Mouse (Mus musculus) adrenal gland, postnatal 36 days (tissue): Measurements from ENCODE around the gene Arl15. TPM values are rescaled to one million over a fixed set of nuclear protein-coding genes. Genes with fewer than 3 reads are reported as not detected.
A peak's percentile ranks its signal among the peaks of the same experiment; 100 is the strongest.

Experiments used
- DNase-seq, 2 experiments: peaks; one replicate each; pipeline ENCODE4 v3.0.0; 2021; ENCODE audit warnings: mixed read lengths in 1 of 2
- total RNA-seq, 2 experiments: library from RNA; stranded (reverse); gene quantifications; 2 replicates each; pipeline ENCODE4 v1.2.3; 2021

The Arl15 gene
- total RNA-seq, 2 experiments from 2014 or later = 31.0 to 33.2 TPM

DNA sequence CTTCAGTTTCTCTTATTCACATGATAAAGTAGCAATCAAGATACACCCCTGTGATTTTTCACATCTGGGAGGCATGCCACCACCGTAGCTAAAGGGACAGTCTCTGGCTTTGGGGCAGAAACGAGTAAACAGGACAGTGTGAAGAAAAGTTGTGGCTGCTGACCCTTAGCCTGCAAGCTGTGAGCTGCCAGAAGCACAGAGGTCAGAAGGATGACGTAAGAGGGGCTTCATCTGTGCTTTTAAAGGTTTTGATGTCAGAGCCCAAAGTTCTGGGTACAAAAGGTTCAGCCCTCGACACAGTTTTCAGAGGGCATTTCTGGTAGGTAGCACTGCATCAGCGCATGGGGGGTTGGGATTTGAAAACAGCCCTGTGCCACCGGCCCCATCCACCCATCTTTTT, 266.0 kb downstream of the Arl15 start:
- DNase-seq = no peak

DNA sequence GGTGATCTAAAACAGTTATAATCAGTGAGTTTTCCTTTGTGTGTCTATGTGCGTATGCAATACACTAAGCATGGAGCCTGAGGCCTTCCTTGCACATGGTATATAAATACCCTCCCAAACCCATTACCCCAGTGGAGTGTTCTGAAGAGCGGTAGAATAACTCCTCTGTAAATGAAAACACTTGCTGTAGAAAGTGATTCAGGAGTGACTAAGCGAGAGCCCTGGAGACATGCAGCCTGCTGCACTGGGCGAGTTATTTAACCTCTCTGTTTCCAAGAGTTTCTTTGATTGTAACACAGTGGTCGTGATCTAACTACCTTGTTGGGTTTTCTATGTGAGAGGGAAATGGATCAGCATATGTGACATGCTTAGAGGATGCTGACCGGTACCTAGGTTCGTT, 266.9 kb downstream of the Arl15 start:
- no peak for DNase-seq

DNA sequence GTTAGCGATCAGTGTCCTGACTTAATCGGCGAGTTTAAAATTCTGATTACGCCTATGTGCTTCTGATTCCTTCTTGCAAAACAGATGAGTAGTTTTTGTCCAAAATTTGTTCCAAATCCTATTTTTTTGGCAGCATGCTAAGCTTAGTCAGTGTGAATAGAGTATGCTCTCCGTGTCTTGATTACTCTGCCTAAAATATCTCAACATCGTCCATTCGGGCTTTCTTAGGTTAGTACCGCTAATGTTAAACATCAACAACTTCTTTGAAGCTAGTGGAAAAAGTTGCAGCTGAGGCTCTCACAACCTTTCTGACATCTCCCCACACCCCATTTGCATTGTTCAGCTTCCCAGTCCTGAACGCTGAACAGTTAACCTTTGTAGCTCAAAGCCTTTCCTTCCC, 269.8 kb downstream of the Arl15 start:
- no peak for DNase-seq

DNA sequence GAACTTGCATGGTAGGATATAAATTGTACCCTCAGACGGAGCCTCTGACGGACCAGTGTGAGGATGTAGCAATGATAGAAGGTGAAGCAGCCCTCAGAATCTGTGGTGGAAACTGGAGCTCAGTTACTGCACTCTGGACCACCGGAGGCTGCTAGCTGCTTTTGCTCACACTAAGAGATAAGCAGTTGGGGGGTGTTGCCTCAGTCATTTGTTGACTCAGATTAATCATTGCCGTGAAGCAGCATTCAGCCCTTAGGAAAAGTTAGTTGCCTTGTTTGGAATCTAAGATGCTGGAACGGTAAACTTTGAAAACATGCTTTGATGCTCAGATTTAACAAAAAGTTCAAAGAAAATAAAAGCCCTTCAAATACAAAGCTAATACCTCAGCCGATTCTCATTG, 270.7 kb downstream of the Arl15 start:
- no peak for DNase-seq

DNA sequence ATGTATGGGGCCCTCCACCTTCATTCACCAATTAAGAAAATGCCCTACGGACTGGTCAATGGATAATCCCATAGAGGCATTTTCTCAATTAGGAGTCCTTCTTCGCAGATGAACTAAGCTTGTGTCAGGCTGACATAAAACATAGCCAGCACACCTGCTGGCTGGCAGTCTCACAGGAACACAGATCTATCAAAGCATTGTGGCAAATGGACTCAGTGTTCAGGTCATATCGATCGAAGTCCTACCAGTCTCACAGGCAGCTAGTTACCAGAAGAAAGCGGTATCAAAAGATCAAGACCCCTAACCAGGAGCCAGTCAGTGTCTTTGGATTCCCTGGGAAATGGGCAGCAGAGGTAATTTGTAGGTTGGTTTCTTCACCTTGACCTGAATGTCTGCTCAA, 274.1 kb downstream of the Arl15 start:
- DNase-seq = no peak

DNA sequence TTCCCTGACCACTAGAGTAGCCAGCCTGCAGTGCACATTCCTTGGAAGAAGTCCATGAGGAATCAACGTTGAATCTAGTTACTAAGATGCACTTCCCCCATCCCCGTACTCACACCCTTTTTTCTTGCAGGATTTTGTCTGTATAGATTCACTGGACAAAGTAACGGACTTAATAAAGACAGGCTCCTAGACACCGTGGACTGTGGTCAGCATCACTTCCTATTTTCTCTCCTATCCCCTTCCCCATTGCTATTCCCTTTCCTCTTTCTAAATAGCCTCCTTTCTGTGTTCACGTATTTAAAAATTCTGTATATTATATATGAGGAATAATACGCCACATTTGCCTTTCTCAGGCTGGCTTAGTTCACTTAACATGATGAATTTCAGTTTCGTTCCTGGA, 277.1 kb downstream of the Arl15 start:
- no peak for DNase-seq

DNA sequence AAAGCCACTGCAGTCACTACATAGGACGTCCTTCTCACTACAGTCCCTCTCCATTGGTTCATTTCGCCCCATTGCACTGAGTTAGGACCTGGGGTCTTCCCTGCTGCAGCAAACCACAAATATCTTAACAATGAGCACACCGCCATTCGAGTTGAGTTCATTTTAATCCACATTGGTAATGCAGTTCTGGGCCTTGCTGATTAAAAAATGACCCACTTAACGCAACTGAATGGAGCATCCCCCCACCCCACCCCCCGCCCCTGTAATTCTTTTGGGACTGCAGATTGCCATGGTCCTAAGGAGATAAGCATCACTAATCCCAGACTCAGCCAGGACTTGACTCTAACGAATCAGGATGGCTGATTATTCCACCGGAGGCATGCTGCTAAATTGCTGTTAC, 280.2 kb downstream of the Arl15 start:
- no peak for DNase-seq

DNA sequence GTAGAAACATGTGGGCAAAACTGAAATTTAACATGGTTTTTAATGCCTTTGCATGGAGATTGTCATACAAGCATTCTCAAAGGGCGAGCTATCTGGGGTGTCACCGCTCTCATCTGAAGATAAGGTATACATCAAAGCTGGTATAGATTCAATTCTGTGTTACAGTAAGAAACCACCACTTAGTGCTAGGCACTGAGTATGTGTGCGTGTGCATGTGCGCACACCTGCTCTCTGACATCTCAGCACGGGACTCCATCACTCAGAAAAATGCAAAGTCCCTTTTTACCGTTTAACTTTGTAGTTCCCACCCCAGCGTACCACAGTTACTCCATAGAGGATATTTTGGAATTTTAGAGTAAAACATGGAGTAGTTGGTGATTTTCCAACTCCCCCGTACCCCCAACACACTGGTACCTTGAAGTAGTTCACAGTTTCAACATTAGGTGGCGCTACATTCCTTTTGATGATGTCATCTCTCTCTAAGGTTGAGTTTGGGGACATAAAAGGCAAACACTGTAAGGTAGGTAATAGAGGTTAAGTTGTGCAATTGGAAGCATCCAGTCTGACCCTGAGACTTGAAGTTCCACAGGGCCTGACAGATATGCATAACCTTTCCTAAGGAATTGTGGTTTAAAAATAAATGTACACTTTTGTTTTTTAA, 281.5 kb downstream of the Arl15 start:
- DNase-seq = peak in 1 of 2 experiments; percentile 38

DNA sequence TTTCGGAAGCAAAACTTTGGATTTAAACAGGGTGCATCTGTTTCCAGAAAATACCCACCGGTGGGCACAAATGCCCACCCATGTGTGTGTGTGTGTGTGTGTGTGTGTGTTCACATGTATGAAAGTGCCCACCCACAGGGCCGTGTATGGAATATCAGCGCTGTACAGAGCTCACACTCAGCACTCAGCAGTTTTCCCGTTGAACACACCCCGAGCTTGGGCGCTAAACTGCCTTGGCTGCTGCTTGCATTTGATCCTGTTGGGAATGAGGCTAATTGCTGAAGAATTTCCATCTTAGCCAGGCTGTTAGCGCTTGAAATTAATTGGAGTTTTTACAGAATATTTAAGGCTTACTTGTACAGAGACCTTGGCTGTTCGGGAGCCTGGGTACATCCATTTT, 282.9 kb downstream of the Arl15 start:
- no peak for DNase-seq

DNA sequence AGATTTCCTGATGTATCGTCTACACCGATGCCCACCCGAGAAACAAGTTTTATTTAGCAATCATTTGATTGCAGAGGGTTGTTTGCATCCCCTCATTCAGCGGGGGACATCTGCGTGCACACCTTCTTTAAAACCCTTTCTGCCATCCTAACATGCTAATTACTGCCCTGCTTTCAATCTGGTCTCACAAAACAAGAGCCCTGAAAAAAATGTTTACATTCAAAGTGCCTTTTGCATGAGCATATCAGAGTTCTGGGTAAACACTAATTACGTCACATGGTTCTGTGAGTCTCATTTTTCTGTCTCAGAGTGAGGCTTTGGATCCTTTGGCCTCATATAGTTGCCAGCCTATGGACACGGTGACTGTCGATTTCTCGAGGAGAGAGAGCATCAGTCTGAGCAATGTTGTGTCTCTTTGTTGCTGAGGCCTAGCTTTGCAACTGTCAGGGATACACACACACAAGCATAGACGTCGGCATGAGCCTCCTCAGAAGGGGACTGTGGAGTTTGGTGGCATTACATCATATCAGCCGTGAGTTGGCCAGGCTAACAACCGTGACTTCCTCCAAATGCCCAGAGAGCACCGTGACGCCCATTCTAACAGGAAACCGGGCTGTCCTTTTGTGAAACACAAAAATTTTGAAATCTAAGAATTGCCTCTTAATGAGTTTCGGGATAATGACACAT, 283.4 kb downstream of the Arl15 start:
- DNase-seq = no peak

DNA sequence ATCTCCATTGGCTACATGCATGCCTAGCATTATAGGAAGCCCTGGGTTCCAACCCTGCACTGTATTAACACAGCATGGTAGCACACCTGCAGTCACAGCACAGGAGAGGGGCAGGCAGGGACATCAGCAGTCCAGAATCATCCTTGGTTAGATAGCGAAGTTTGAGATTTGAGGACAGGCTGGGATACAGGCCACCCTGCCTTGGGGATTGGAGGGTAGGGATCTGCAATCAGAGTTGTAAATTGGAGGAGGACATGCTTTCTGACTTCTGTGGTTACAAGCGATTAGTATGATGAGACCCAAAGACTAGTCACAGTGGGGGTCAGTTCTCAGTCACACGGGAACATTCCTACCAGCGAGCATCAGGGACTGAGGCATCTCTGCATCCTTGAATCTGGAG, 284.5 kb downstream of the Arl15 start:
- no peak for DNase-seq

DNA sequence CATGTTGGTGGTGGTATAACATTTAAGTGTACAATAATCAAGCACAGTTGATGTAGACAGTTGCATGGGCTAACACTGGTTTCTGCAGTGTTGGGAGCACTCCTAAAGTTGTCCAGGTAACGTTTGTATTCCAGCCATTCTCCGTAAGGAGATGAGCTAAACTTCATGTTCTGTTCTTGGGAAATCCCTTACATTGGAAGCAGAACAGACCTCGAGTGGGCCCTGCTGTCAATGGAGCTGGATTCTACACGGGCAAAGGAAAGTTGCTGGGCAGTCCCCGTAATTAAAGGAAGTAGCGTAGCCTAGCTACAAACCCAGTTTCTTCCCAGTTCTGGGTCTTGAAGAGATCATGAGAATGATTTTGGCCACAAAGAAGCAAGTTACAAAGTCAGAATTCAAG, 285.4 kb downstream of the Arl15 start:
- no peak for DNase-seq

DNA sequence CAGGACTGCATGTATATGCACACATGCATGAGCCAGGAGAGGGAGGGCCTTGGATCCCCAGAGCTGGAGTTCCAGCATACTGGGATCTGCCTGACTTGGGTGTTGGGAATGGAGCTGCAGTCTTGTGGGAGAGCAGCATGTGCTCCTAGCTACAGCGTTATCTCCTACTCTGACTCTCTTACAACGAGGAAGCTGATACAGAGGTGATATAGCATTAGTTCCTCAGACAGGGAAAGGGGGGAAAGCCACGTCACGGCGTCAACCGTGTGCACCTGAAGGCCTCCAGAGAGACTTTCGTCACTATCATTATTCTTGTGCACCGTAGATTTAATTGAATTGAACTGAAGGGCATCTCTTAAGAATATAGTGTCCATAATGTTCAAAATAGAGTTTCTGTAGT, 286.2 kb downstream of the Arl15 start:
- DNase-seq = no peak

DNA sequence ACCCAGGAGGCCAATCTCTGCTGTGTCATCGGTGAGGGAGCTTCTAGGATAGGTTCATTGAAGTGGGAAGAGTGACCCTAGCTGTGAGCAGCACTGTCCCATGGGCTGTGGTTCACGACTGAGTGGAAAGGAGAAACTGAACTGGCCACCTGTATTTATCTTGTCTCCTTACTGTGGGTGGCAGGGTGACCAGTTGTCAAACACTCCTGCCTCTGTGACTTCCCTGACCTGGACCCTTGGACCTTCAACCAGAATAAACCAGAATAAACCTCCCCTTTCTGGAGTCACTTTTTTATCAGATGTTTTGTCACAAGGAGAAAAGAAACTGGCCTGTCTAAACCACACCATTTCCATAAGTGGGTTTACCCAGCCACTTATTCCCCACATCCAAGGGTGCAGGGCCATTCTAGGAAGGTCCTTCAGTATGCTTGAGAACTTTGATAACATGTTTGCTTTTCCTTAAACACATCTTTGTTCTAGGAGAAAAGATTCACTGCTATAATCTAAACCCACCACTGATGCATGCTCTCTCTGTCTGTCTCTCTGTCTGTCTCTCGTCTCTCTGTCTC, 289.3 kb downstream of the Arl15 start:
- no peak for DNase-seq

DNA sequence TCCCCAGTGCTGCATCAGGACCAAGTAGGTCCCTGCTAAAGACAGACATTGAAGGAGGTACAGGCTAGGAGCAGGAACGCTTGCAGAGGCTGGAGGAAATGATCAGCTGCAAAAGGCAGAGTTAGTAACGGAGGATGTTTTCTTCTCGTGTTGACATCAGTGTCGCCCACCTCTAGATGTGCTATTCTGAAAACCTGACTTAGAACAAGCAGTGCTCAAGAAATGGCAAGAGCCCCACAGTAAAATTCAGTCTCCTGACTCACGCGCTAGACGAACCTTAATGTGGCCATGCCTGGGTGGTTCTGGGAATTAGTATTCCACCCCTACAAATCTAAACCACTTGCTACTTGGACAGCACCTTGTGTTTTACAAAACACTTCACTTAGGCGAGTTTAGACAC, 291.1 kb downstream of the Arl15 start:
- no peak for DNase-seq

DNA sequence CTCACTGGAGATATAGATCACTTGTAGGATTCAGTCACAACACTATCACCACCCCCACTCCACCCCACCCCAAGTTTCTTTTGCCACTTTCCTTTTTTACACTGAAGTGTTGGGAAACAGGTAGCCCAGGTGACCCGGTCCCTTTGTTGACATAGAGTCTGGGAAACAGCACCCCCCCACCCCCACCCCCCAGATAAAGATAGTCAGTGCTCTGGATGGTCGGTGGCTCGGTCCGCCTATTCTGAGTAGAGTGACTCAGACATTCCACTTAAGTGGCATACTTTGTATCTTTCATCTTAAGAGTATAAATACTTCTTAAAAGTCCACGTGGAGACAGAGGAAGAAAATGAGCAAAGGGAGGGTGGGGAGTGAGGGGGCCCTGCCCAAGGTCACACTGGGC, 292.0 kb downstream of the Arl15 start:
- no peak for DNase-seq

DNA sequence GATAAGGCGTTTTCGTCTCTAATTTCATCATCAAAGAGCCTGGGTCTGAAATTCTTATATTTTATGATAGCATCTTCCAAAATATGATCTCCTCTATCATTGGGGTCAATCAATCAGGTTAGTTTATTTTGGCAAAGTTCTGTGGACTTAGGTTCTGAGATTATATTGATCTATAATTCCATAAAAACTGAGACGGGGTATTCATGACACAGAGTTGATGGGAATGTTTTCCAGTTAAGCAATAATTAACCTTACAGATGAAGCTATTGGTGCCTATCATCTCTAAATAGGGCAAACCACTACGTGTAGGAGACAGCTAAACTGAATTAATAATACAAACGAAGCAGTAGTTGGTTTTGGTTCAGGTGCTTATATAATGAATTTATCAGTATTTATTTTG, 292.5 kb downstream of the Arl15 start:
- DNase-seq = no peak

DNA sequence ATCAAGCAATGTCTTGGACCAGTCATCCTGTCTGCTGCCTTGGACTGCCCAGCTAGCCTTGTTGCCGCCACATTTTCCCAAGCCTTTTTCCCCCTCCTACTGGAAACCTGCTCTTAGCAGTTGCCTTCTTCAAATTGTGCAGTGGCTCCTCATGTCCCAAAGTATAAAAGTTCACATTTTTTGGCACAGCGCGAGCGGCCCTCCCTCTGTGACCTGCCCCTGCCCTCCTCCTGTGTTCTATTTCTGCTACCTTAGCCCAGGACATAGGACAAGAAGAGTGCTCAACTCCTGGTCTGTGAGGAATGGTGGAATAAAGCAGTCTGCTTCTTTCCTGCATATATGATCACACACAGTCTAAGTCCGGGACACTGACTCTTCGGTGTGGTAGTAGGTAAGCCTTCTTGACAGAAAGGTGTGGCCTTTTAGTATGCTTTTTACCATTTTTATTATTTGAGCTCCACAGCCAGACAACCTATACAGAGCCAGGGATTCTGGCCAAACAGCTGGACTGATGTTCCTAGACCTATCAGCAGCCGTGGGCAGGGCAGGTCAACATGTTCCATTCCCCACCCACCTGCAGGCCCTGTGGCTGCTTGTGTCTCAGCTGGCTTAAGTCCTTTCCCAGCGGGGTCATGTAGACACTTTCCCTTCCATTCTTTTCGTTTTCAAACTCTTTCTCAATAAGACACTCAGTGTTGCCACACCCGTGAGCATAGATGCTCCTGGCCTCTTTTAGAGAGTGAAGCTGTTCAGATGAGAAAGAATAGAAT, 293.6 kb downstream of the Arl15 start:
- no peak for DNase-seq

DNA sequence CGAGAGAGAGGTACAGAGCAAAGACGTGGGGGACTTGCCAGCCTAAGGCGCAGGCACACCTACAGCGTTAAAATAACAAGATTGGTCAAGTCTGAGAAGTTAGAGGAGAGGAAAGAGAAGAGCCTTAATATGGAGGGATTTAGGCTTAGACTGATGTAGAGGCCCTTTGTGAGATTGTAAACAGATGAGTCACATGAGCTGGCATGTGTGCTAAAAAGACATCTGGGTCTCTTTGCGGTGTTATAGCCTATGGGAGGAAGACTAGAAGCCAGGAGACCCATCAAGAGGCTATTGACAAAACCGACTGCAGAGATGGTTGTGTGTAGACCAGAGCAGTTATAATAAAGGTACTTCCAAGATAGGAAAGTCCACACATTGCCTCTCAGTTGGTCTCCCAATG, 296.5 kb downstream of the Arl15 start:
- no peak for DNase-seq

DNA sequence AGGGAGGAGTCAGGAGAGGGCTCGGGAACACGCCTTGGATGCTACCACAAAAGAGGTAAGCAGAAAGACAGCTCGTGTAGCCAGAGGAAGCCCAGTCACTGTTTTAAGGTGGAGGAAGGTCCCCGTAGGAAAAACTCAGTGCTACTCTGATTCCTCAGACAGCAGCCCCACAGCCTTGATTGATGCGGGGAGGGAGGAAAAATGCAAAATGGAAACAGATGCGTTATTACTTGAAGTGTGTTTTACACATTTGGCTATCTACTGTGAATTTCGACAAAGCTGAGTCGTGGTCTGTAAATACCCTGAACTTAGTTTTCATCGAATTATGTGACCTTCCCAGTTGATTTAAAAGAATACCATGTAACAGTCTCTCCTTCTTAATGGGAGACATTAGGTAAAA, 296.9 kb downstream of the Arl15 start:
- no peak for DNase-seq

DNA sequence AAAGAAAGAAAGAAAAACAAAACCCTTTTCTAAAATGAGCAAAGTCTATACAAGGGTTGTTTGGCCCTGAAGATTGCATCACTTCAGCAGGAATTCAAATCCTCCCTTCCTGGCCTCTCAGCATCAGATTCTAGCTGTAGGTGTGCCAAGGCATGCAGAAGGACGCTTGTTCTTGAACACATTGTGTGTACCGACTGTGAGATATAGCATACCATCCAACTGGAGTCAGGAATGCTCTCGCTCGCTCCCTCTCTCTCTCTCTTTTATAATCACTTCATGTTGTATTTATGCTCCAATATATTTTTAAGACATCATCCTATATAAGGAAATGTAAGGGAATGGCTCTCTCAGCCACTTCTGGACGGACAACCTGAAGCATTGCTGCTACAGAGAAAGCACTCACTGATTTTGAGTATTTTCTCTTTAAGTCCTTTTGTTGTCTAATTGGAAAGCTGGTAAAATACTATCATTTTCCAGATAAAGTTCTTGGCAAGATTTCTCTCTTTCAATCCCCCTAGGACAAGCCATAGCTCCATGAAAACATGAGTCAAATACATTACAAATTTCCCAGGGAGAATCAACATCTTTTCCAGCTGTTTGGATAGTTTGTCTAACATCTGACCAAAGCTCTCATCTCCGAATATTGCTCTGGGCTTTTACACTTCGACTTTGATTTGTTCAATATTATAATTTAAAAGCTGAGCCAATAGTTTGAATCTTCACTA, 300.0 kb downstream of the Arl15 start:
- no peak for DNase-seq

DNA sequence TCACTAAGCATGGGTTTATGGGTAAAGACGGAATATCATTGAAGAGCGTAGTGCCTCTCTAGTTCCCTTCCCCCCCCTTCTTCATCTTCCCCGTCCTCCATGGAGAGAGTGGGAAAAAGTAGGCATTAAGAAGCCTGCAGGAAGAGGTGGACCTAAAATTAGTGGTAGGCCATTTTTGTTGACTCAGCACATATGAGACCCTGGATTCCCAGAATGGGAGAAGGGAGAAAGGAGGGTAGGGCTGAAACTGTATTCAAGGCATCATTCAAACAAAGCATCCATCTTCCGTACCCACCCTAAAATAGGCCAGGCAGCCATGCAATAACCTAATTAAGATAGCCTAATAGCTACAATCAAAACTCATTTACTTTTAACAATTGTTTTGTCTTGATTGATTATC, 301.1 kb downstream of the Arl15 start:
- no peak for DNase-seq

DNA sequence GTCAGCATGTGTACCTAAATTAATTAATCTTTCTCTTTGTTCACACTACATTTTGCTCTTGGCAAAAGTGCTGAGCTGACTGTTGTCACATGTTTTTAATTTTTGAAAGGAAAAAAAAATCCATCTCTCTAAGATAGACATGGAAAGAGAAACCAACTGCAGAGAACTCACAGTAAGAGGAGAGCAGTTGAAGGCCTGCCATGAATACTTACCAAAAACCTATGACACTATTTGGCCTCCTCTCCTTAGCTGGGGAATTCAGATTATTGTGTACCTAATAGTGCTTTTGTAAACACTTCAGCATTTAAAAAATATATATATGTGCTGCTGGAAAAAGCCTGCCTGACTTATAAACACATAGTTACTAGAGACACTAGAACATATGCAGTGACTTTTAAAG, 302.1 kb downstream of the Arl15 start:
- no peak for DNase-seq
